Mouse (Mus musculus): ENCODE data around the gene Nt5c3b. TPM values are rescaled to one million over a fixed set of nuclear protein-coding genes. Genes with fewer than 3 reads are reported as not detected.

Gene Nt5c3b
- polyA plus RNA-seq, 1 experiment from 2014 or later: 103 TPM

DNA sequence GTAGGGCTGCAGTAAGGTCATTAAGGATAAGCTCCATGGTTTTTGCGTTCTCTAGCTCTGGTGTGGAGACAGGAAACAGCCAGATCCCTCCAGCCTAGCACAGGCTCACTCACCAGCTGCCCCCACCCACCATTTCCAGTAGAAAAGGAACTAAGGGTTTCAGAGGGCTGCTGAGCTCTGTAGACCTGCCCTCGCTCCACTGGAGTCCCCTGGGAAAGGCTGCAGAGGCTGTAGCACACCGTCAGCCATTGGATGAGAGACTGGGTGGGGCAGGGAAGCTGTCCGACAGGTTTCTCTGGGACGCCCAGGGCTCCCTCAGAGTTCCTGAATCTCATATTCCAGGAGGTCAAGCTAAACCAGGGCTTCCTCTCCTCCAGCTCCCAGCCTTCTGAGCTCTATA lies 55.0 kb downstream of the Nt5c3b start:
- no peak overlapping the region for H3K9ac ChIP-seq (replicated peaks)
- H3K36me3 ChIP-seq: peaks cover 33% of the 10 kb centered on the region
- no peaks in the 10 kb centered on the region for H3K9me3 ChIP-seq
- peaks cover 5% of the 10 kb centered on the region for H3K4me1 ChIP-seq
- no peaks in the 10 kb centered on the region for H3K27me3 ChIP-seq
- H3K4me3 ChIP-seq: no peak overlapping the region
- no peak for ATAC-seq (replicated peaks)
- 51% methylated on average over 5 of the region's 5 CpGs for WGBS
- no peak overlapping the region for H3K27ac ChIP-seq (replicated peaks)
- no peak overlapping the region for H3K4me2 ChIP-seq (replicated peaks)

DNA sequence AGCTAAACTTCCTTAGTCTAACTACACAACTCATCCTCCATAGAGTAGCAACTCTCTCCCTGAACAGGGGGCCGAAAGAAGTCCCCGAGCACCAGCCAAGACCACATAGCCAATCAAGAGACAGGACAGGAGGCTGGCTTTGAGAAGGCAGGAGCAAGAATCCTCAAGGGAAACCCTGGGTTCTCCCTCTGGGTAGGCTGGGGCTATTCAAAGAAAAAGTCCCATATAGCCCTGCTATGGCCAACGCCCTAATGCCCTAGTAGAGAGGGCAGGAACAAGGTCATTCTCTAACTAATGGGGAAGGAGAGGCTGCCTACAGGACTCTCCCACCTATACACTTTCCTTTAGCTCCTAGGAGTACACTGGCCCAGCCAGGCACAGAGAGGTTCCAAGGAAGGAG lies 56.6 kb downstream of the Nt5c3b start:
- no peak overlapping the region for H3K4me2 ChIP-seq (replicated peaks)
- no peak overlapping the region for H3K4me3 ChIP-seq
- ATAC-seq (replicated peaks): no peak
- H3K36me3 ChIP-seq: peaks cover 39% of the 10 kb centered on the region
- no peaks in the 10 kb centered on the region for H3K27me3 ChIP-seq
- no peaks in the 10 kb centered on the region for H3K9me3 ChIP-seq
- H3K27ac ChIP-seq (replicated peaks): no peak overlapping the region
- WGBS: 82% methylated on average over 3 of the region's 3 CpGs
- H3K9ac ChIP-seq (replicated peaks): no peak overlapping the region
- H3K4me1 ChIP-seq: peaks cover 5% of the 10 kb centered on the region

DNA sequence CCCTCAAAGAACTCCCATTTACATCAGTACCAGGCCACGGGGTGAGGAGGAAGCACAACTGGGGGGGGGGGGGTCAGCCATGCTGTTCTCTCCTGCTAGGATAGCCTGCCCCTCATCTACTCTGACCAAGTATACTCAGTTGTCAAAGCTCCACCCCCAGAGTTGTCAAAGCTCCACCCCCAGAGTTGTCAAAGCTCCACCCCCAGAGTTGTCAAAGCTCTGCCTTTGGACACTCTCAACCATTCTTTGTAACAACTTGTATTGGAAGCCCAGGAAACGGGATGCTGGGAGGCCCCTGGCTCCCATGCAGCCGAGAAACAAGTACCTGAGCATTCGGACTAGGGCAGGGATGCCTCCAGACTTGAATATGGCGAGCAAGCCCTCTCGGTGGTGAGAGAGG lies 58.9 kb downstream of the Nt5c3b start:
- H3K27ac ChIP-seq (replicated peaks): no peak overlapping the region
- no peaks in the 10 kb centered on the region for H3K4me1 ChIP-seq
- H3K9ac ChIP-seq (replicated peaks): no peak overlapping the region
- no peak overlapping the region for H3K4me2 ChIP-seq (replicated peaks)
- no peak overlapping the region for H3K4me3 ChIP-seq
- no peak for ATAC-seq (replicated peaks)
- H3K36me3 ChIP-seq: peaks cover 54% of the 10 kb centered on the region
- WGBS: 82% methylated on average over 6 of the region's 6 CpGs
- H3K9me3 ChIP-seq: no peaks in the 10 kb centered on the region
- H3K27me3 ChIP-seq: no peaks in the 10 kb centered on the region

DNA sequence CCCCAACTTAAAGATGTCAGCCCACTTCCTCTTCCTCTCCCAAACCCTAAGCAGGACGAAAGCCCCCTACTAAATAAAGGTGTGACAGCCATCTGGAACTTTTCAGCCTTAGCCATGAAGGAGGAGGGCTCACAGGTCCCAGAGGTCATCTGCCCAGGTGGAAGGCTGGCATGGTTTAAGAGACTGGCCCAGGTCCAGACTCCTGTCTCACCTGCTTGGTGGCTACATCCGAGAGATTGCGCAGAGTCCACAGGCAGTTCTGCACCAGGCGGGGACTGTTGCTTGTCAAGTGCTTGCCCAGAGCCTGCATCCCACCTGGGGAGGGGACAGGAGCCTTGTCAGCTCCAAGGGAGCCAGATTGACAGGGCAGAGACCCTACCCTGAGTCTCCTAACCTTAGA lies 62.3 kb downstream of the Nt5c3b start:
- H3K27ac ChIP-seq (replicated peaks): no peak overlapping the region
- H3K9me3 ChIP-seq: no peaks in the 10 kb centered on the region
- no peak overlapping the region for H3K4me3 ChIP-seq
- H3K9ac ChIP-seq (replicated peaks): no peak overlapping the region
- no peaks in the 10 kb centered on the region for H3K27me3 ChIP-seq
- no peaks in the 10 kb centered on the region for H3K4me1 ChIP-seq
- no peak overlapping the region for H3K4me2 ChIP-seq (replicated peaks)
- peaks cover 65% of the 10 kb centered on the region for H3K36me3 ChIP-seq
- ATAC-seq (replicated peaks): no peak
- 91% methylated on average over 4 of the region's 4 CpGs for WGBS

DNA sequence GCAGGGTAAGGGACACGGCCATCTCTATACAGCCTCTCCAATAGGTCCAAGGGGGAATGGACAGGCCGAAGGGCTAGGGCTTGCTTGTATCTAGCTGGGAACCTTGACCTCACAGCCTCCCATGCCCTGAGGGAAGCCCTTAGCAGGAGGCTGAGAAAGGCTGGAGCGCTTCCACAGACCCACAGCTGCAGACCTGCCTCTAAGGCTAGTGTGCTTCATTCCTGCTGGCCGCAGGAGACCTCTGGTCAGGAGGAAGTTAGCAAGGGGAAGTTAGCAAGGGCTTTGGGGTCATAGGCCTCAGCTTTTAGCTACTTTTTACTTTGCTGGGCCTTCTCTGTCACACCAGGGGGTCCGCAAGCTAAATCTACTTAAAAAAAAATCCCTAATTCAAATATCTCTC lies 63.2 kb downstream of the Nt5c3b start:
- Histone ChIP-seq H3K27me3 (no peaks in the 10 kb centered on the region), H3K4me3 (no peak overlapping the region), H3K36me3 (peaks cover 65% of the 10 kb centered on the region), H3K9me3 (no peaks in the 10 kb centered on the region), H3K4me1 (no peaks in the 10 kb centered on the region), H3K9ac (replicated peaks) (no peak overlapping the region), H3K27ac (replicated peaks) (no peak overlapping the region), H3K4me2 (replicated peaks) (no peak overlapping the region)
- 85% methylated on average over 5 of the region's 5 CpGs for WGBS
- no peak for ATAC-seq (replicated peaks)

DNA sequence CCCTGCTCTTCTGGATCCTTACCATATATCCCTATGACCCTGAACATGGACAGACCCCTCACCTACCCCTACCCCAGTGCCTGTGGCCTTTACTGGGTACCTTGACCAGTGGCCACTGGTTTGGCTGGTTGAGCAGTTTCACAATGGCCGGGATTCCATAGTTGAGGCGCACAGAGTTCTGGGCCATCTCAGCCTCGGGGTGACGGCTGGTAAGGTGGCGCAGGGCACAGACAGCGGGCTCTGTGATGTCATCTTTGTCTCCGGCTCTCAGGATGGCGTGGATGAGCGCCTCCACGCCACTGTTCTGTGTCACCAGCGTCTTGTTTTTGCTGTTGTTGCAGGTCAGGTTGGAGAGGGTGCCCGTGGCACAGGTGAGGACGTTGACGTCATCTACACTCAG lies 63.6 kb downstream of the Nt5c3b start:
- Histone ChIP-seq H3K4me2 (replicated peaks) (no peak overlapping the region), H3K9me3 (no peaks in the 10 kb centered on the region), H3K36me3 (peaks cover 65% of the 10 kb centered on the region), H3K27ac (replicated peaks) (no peak overlapping the region), H3K4me3 (no peak overlapping the region), H3K4me1 (no peaks in the 10 kb centered on the region), H3K27me3 (no peaks in the 10 kb centered on the region), H3K9ac (replicated peaks) (no peak overlapping the region)
- no peak for ATAC-seq (replicated peaks)
- WGBS: 96% methylated on average over 14 of the region's 14 CpGs

DNA sequence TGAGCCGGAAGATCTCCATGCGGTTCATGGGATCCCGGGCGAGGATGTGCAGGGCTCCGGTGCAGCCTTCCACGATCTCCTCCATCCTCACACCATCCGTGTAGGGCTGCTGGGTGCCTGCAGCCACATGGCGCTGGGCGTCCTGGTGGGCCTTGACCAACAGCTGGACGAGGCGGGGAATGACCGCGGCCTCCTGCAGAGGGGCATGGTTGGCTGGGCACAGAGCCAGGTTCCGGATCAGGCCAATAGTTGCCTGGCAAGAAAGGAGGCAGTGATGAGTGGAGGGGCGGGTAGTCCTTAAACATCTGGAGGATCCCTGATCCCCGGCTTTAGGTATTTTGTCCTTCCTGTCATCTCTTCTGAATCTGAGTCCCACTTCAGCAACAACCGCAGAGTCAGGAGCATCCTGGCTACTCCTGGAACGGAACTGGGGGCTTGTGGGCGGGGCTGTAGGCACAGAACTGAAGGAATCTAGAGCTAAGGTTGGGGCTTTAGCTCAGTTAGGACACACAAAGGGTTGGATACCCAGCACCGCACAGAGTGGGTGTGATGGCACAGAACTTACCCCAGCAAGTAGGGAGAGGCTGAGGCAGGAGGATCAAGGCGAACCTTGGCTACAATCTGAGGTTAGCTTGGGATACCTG lies 64.7 kb downstream of the Nt5c3b start:
- Histone ChIP-seq H3K9ac (replicated peaks) (no peak overlapping the region), H3K27ac (replicated peaks) (no peak overlapping the region), H3K27me3 (no peaks in the 10 kb centered on the region), H3K4me1 (no peaks in the 10 kb centered on the region), H3K4me3 (no peak overlapping the region), H3K4me2 (replicated peaks) (no peak overlapping the region), H3K9me3 (no peaks in the 10 kb centered on the region), H3K36me3 (peaks cover 57% of the 10 kb centered on the region)
- WGBS: 91% methylated on average over 21 of the region's 21 CpGs
- ATAC-seq (replicated peaks): no peak

DNA sequence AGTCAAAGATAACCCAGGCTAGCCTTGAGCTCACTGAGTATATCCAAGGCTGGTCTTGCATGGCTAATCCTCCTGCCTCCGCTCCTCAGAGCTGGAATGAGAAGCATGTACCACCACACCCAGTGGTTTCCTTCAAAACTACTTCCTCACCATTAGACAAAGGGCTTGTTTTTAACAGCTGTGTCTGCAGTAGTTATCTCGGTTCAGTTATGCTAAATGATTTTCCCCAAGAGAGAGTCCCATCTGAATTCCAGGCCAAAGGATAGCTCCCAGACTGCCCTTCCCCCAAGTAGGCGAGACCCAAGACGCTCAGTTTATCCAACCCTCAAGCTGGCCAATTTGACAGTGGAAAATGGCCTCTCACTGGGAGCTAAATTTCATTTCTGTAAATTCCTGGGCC lies 65.6 kb downstream of the Nt5c3b start:
- no peak for ATAC-seq (replicated peaks)
- Histone ChIP-seq H3K27me3 (no peaks in the 10 kb centered on the region), H3K4me1 (no peaks in the 10 kb centered on the region), H3K9ac (replicated peaks) (no peak overlapping the region), H3K4me3 (no peak overlapping the region), H3K27ac (replicated peaks) (no peak overlapping the region), H3K4me2 (replicated peaks) (no peak overlapping the region), H3K9me3 (no peaks in the 10 kb centered on the region), H3K36me3 (peaks cover 52% of the 10 kb centered on the region)
- WGBS: 82% methylated on average over 4 of the region's 4 CpGs

DNA sequence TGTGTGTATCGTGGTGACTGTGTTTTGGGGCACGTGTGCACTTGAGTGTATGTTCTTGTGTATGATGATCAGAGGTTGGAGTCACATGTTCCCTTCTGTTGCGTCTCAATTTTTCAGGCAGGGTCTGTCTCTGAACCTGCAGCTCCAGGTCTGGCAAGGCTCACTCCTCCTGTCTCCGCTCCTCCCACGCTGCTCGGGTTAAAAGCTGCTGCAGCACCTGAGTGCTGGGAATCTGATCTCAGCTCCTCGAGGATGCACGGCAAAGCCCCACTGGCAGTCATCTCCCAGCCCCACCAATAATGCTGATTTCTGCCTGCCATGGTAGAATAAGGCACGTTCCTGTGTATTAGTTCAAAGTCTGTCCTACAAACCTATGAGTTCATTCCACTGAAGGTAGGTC lies 66.5 kb downstream of the Nt5c3b start:
- Histone ChIP-seq H3K4me1 (no peaks in the 10 kb centered on the region), H3K27ac (replicated peaks) (no peak overlapping the region)

More for the DNA sequence above, 66.5 kb downstream of the Nt5c3b start:
- no peaks in the 10 kb centered on the region for H3K9me3 ChIP-seq
- H3K9ac ChIP-seq (replicated peaks): no peak overlapping the region
- H3K4me3 ChIP-seq: no peak overlapping the region
- H3K27me3 ChIP-seq: no peaks in the 10 kb centered on the region
- no peak for ATAC-seq (replicated peaks)
- no peak overlapping the region for H3K4me2 ChIP-seq (replicated peaks)
- H3K36me3 ChIP-seq: peaks cover 49% of the 10 kb centered on the region
- WGBS: 92% methylated on average over 9 of the region's 9 CpGs

Small RNA genes within 50 kb of the gene (microRNA-seq; reads per million reads assigned to microRNA genes)
- gene Gm27374 (not detected), gene Mir7116 (not detected)

Other genes with a start within 250 kb of the Nt5c3b start
- not detected in 2 replicates for gene Krt9, start 248.6 kb downstream of the Nt5c3b start, polyA plus RNA-seq (2015; fragmentation: Nextera tagmentation; extraction: Ambion mirVana)
- 0.25 TPM in 1 of 2 replicates, not detected in the other for gene Krt14, start 234.3 kb downstream of the Nt5c3b start, polyA plus RNA-seq (2015; fragmentation: Nextera tagmentation; extraction: Ambion mirVana)
- not detected in 2 replicates for gene Krt16, start 192.9 kb downstream of the Nt5c3b start, polyA plus RNA-seq (2015; fragmentation: Nextera tagmentation; extraction: Ambion mirVana)
- 0.31 TPM in 1 of 2 replicates, not detected in the other for gene Krt17, start 180.8 kb downstream of the Nt5c3b start, polyA plus RNA-seq (2015; fragmentation: Nextera tagmentation; extraction: Ambion mirVana)
- not detected in 2 replicates for gene Krt42, start 171.9 kb downstream of the Nt5c3b start, polyA plus RNA-seq (2015; fragmentation: Nextera tagmentation; extraction: Ambion mirVana)
- 1,252 and 1,271 TPM in 2 replicates for gene Eif1, start 121.9 kb downstream of the Nt5c3b start, polyA plus RNA-seq (2015; fragmentation: Nextera tagmentation; extraction: Ambion mirVana)
- 0.57 and 0.78 TPM in 2 replicates for gene Gast, start 107.4 kb downstream of the Nt5c3b start, polyA plus RNA-seq (2015; fragmentation: Nextera tagmentation; extraction: Ambion mirVana)
- 94.7 and 128 TPM in 2 replicates for gene Hap1, start 85.7 kb downstream of the Nt5c3b start, polyA plus RNA-seq (2015; fragmentation: Nextera tagmentation; extraction: Ambion mirVana)
- gene Jup, start 44.0 kb downstream of the Nt5c3b start, polyA plus RNA-seq (2015; fragmentation: Nextera tagmentation; extraction: Ambion mirVana): 51.4 and 55.4 TPM in 2 replicates
- 13.5 and 14.4 TPM in 2 replicates for gene P3h4, start 27.0 kb downstream of the Nt5c3b start, polyA plus RNA-seq (2015; fragmentation: Nextera tagmentation; extraction: Ambion mirVana)
- gene Fkbp10, start 26.1 kb downstream of the Nt5c3b start, polyA plus RNA-seq (2015; fragmentation: Nextera tagmentation; extraction: Ambion mirVana): 16.9 and 17.3 TPM in 2 replicates
- gene Klhl10, start 109 bp upstream of the Nt5c3b start, polyA plus RNA-seq (2015; fragmentation: Nextera tagmentation; extraction: Ambion mirVana): 0.67 and 0.69 TPM in 2 replicates
- 13.5 and 14.0 TPM in 2 replicates for gene Klhl11, start 30.9 kb upstream of the Nt5c3b start, polyA plus RNA-seq (2015; fragmentation: Nextera tagmentation; extraction: Ambion mirVana)
- 230 and 237 TPM in 2 replicates for gene Acly, start 86.2 kb upstream of the Nt5c3b start, polyA plus RNA-seq (2015; fragmentation: Nextera tagmentation; extraction: Ambion mirVana)
- gene Ttc25, start 103.8 kb upstream of the Nt5c3b start, polyA plus RNA-seq (2015; fragmentation: Nextera tagmentation; extraction: Ambion mirVana): 1.1 and 2.1 TPM in 2 replicates
- 23.4 and 26.9 TPM in 2 replicates for gene Cnp, start 133.1 kb upstream of the Nt5c3b start, polyA plus RNA-seq (2015; fragmentation: Nextera tagmentation; extraction: Ambion mirVana)
- gene Nkiras2, start 177.4 kb upstream of the Nt5c3b start, polyA plus RNA-seq (2015; fragmentation: Nextera tagmentation; extraction: Ambion mirVana): 90.5 and 91.3 TPM in 2 replicates
- 294 and 295 TPM in 2 replicates for gene Dnajc7, start 178.4 kb upstream of the Nt5c3b start, polyA plus RNA-seq (2015; fragmentation: Nextera tagmentation; extraction: Ambion mirVana)

Measured in forebrain, embryonic 15.5 days (tissue).